ENCODE assay signal across 10 mouse cellular contexts in the genomic region with DNA sequence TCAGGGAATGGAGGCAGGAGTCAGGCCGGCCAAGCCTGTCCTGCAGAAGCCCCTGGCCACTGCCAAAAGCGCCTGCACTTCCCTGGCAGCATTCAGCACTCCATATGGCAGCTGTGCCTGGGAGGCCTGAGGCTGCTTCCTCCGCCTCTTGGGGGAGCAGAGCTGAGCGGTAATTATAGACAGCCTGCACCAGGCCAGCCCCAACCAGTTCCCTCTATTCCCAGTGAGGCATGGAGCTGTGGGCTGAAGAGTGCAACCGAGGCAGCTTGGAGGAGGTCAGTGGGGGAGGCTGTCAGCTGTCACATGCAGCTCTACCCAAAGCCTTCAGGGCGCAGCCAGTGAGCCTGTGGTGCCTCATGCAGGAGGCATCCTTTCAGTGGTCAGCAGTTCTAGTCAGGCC. TPM values are rescaled to one million over a fixed set of nuclear protein-coding genes. Genes with fewer than 3 reads are reported as not detected.
DNase-seq lines count a peak whose midpoint lies in the region; ATAC-seq and TF ChIP-seq lines count a peak whose summit lies in the region.
"Had no signal": no experiment of that assay in that cellular context is flagged by ENCODE, and none has a peak within 500 bp of the region (broad histone marks: within the 10 kb centered on the region; RNA-seq: fewer than 3 reads in every experiment).

No protein-coding gene starts in this region.

- no peaks in the 10 kb centered on the region for H3K27me3 ChIP-seq in heart, embryonic 11.5 days (ENCODE audit: control insufficient read depth, insufficient read depth, low read length)

- no peak overlapping the region for H3K4me2 ChIP-seq in heart, embryonic 11.5 days
- H3K4me2 ChIP-seq: lung, embryonic 14.5 days had no signal

- H3K9me3 ChIP-seq in heart, embryonic 11.5 days (replicated peaks; ENCODE audit: control insufficient read depth, low read length), result no peaks in the 10 kb centered on the region

- intact Hi-C loops in left cerebral cortex, postnatal 25 days (cut with DNase I), result loop anchor here (1.0 to 2.0 kb wide), 2 partner anchors 27 to 46 kb away; no protein-coding TSS in a partner anchor

- H3K27ac ChIP-seq in heart, embryonic 11.5 days (ENCODE audit: low read depth, low read length), result no peak overlapping the region
- H3K27ac ChIP-seq in bone marrow macrophage, adult 2 months (ENCODE audit: insufficient read depth, low read depth, low read length), result 0 out of 2 replicates have a peak overlapping the region, but pooled peaks have one; percentile 11

- H3K36me3 ChIP-seq in heart, embryonic 11.5 days (ENCODE audit: control insufficient read depth, insufficient read depth, low read length), result peaks cover 12% of the 10 kb centered on the region; the same call in 1 of the 2 replicates

- no peak overlapping the region for H3K4me3 ChIP-seq in heart, embryonic 11.5 days (ENCODE audit: low read depth, low read length)
- H3K4me3 ChIP-seq in bone marrow macrophage, adult 2 months (ENCODE audit: insufficient read depth, low read length), result no peak overlapping the region
- H3K4me3 ChIP-seq: erythroblast, embryonic 14.5 days had no signal

- H3K9ac ChIP-seq in heart, embryonic 11.5 days (ENCODE audit: low read depth, low read length), result no peak overlapping the region
- H3K9ac ChIP-seq: lung, embryonic 14.5 days had no signal

- ATAC-seq in heart, embryonic 11.5 days (replicated peaks; ENCODE audit: insufficient number of reproducible peaks, low FRiP score, low TSS enrichment), result no peak
- peak; percentile 76 for ATAC-seq in frontal cortex, adult (ENCODE audit: low TSS enrichment)

- peak; percentile 19 to 21 for DNase-seq in heart, adult 9 months (ENCODE audit: low spot score in 2 of 2)
- DNase-seq in left cerebral cortex, postnatal 25 days (ENCODE audit: low spot score in 2 of 2), result peak; percentile 76 to 96
- DNase-seq in urinary bladder, adult 2 months (ENCODE audit: low spot score), result no peak
- no peak for DNase-seq in adrenal gland, adult 8-10 months
- no peak for DNase-seq in spleen, postnatal 36 days (ENCODE audit: low spot score in 2 of 2)
- DNase-seq: lung, embryonic 14.5 days had no signal

- no peak for TF ChIP-seq POLR2A in bone marrow macrophage, adult 2 months (IDR thresholded peaks at IDR 0.05; ENCODE audit: borderline replicate concordance, low read depth, low read length)

- no peak for TF ChIP-seq CTCF in bone marrow macrophage, adult 2 months (IDR thresholded peaks at IDR 0.05; ENCODE audit: low read depth, low read length)

- WGBS in heart, embryonic 11.5 days (ENCODE audit: insufficient replicate concordance), result 79% methylated on average over 6 of the region's 6 CpGs

- H3K4me1 ChIP-seq in heart, embryonic 11.5 days (ENCODE audit: control insufficient read depth, insufficient read depth, low read length), result peaks cover 12% of the 10 kb centered on the region
- peaks cover 40% of the 10 kb centered on the region for H3K4me1 ChIP-seq in bone marrow macrophage, adult 2 months (ENCODE audit: control insufficient read depth, insufficient read depth, low read length)

RNA-seq across cellular contexts. Expression of gene Napa, which starts 5.5 kb away (rescaled TPM):
- polyA plus RNA-seq in heart, embryonic 11.5 days (2014; fragmentation: Nextera tagmentation; extraction: Ambion mirVana), result 158 and 168 TPM in 2 replicates
- polyA plus RNA-seq in bone marrow macrophage, adult 2 months (2012; ENCODE audit: insufficient read depth, insufficient read length, missing spikeins), result 187 and 189 TPM in 2 replicates
- 100 to 1,000 TPM; 264 to 272 TPM for total RNA-seq in left cerebral cortex, postnatal 25 days (2021)
- polyA plus RNA-seq in urinary bladder, adult 2 months (2012; rRNA removed), result 172 and 208 TPM in 2 replicates
- 100 to 1,000 TPM; 175 to 194 (median 175) TPM for total RNA-seq in adrenal gland, adult 8-10 months (2022)

RNA-seq across cellular contexts. Expression of gene Kptn, which starts 15.9 kb away (rescaled TPM):
- 26.4 and 29.5 TPM in 2 replicates for polyA plus RNA-seq in heart, embryonic 11.5 days (2014; fragmentation: Nextera tagmentation; extraction: Ambion mirVana)
- polyA plus RNA-seq in bone marrow macrophage, adult 2 months (2012; ENCODE audit: insufficient read depth, insufficient read length, missing spikeins), result 11.8 and 13.1 TPM in 2 replicates
- 10 to 100 TPM; 36.0 to 42.7 TPM for total RNA-seq in left cerebral cortex, postnatal 25 days (2021)
- polyA plus RNA-seq in urinary bladder, adult 2 months (2012; rRNA removed), result 27.2 and 28.0 TPM in 2 replicates
- 10 to 100 TPM; 19.6 to 35.1 (median 30.2) TPM for total RNA-seq in adrenal gland, adult 8-10 months (2022)

RNA-seq across cellular contexts. Expression of gene Slc8a2, which starts 25.9 kb away (rescaled TPM):
- 0.11 and 0.17 TPM in 2 replicates for polyA plus RNA-seq in heart, embryonic 11.5 days (2014; fragmentation: Nextera tagmentation; extraction: Ambion mirVana)
- polyA plus RNA-seq in bone marrow macrophage, adult 2 months (2012; ENCODE audit: insufficient read depth, insufficient read length, missing spikeins), result not detected in 2 replicates
- 100 to 1,000 TPM; 263 to 264 TPM for total RNA-seq in left cerebral cortex, postnatal 25 days (2021)
- polyA plus RNA-seq in urinary bladder, adult 2 months (2012; rRNA removed), result 3.8 and 6.6 TPM in 2 replicates
- 1 to 10 TPM; 2.8 to 5.5 (median 4.1) TPM for total RNA-seq in adrenal gland, adult 8-10 months (2022)
- polyA plus RNA-seq: erythroblast, embryonic 14.5 days had no signal

RNA-seq across cellular contexts. Expression of gene Zfp541, which starts 42.1 kb away (rescaled TPM):
- not detected in 2 replicates for polyA plus RNA-seq in heart, embryonic 11.5 days (2014; fragmentation: Nextera tagmentation; extraction: Ambion mirVana)
- polyA plus RNA-seq in bone marrow macrophage, adult 2 months (2012; ENCODE audit: insufficient read depth, insufficient read length, missing spikeins), result 0.20 and 0.48 TPM in 2 replicates
- total RNA-seq in left cerebral cortex, postnatal 25 days (2021), result under 1 TPM; 0.50 TPM
- polyA plus RNA-seq in urinary bladder, adult 2 months (2012; rRNA removed), result 0.06 and 0.07 TPM in 2 replicates
- under 1 TPM in 3 of 4 experiments, not detected in 1; 0.10 to 0.28 (median 0.12) TPM for total RNA-seq in adrenal gland, adult 8-10 months (2022)
- polyA plus RNA-seq: lung, embryonic 14.5 days had no signal

RNA-seq across cellular contexts. Expression of gene Bicra, which starts 56.0 kb away (rescaled TPM):
- polyA plus RNA-seq in heart, embryonic 11.5 days (2014; fragmentation: Nextera tagmentation; extraction: Ambion mirVana), result 4.9 and 5.7 TPM in 2 replicates
- polyA plus RNA-seq in bone marrow macrophage, adult 2 months (2012; ENCODE audit: insufficient read depth, insufficient read length, missing spikeins), result 22.1 and 35.5 TPM in 2 replicates
- total RNA-seq in left cerebral cortex, postnatal 25 days (2021), result 10 to 100 TPM; 12.6 to 14.3 TPM
- 3.3 and 7.9 TPM in 2 replicates for polyA plus RNA-seq in urinary bladder, adult 2 months (2012; rRNA removed)
- 10 to 100 TPM in 3 of 4 experiments, 1 to 10 TPM in 1; 7.2 to 16.9 (median 10.6) TPM for total RNA-seq in adrenal gland, adult 8-10 months (2022)

Comparison
In these comparisons a context has a peak if more than half of its experiments do, and no peak if none do; other contexts are left out.
1. DNase-seq: peak in heart, adult 9 months (2 of 2) and left cerebral cortex, postnatal 25 days (2 of 2); none in urinary bladder, adult 2 months (single experiment), adrenal gland, adult 8-10 months (single experiment) and spleen, postnatal 36 days (0 of 2).